Mouse (Mus musculus): ENCODE measurements around the gene Atxn7l2. TPM values are rescaled to one million over a fixed set of nuclear protein-coding genes. Genes with fewer than 3 reads are reported as not detected.

Atxn7l2 gene
- total and polyA plus RNA-seq, 3 experiments = 5.6 to 14.6 TPM; not detected in 1

GRCm38 (mm10) chr3:108180514-108180913 is 30.2 kb downstream of the Atxn7l2 start:
- TF ChIP-seq MAFK (IDR thresholded peaks at IDR 0.05; ENCODE audit: borderline replicate concordance, low read depth, low read length) (no peak), ZC3H11A (IDR thresholded peaks at IDR 0.05; ENCODE audit: low read depth, low read length) (no peak), NELFE (IDR thresholded peaks at IDR 0.05; ENCODE audit: low read depth, low read length) (no peak), BHLHE40 (IDR thresholded peaks at IDR 0.05; ENCODE audit: borderline replicate concordance, low read depth, low read length) (no peak), SIN3A (IDR thresholded peaks at IDR 0.05; ENCODE audit: low read length) (no peak), ZKSCAN1 (IDR thresholded peaks at IDR 0.05; ENCODE audit: low read depth, low read length) (no peak), GATA1 (IDR thresholded peaks at IDR 0.05; ENCODE audit: low read depth, low read length) (no peak), TAL1 (IDR thresholded peaks at IDR 0.05; ENCODE audit: low read length) (no peak), CHD1 (IDR thresholded peaks at IDR 0.05; ENCODE audit: low read depth, low read length) (no peak), E2F4 (IDR thresholded peaks at IDR 0.05; ENCODE audit: borderline replicate concordance, low read depth, low read length) (no peak), HCFC1 (IDR thresholded peaks at IDR 0.05; ENCODE audit: low read depth, low read length) (no peak), USF1 (IDR thresholded peaks at IDR 0.05; ENCODE audit: low read depth, low read length) (no peak), TCF12 (IDR thresholded peaks at IDR 0.05; ENCODE audit: low read depth, low read length) (no peak), RCOR1 (IDR thresholded peaks at IDR 0.05; ENCODE audit: low read depth, low read length) (no peak), CTCF (IDR thresholded peaks at IDR 0.05 in 2 of 3, conservative IDR thresholded peaks at IDR 0.05 in 1 of 3; ENCODE audit: control insufficient read depth in 1 of 3, insufficient read depth in 1 of 3, low read depth in 2 of 3, low read length in 3 of 3, poor library complexity in 1 of 3, severe bottlenecking in 1 of 3) (no peak)

GRCm38 (mm10) chr3:108178756-108179715 is 31.7 kb downstream of the Atxn7l2 start:
- Histone ChIP-seq H3K27ac (ENCODE audit: control insufficient read depth, low read depth, low read length) (no peak overlapping the region), H3K36me3 (ENCODE audit: control insufficient read depth in 1 of 2, insufficient read depth in 2 of 2, low read length in 2 of 2) (no peaks in the 10 kb centered on the region), H3K9me3 (replicated peaks; ENCODE audit: insufficient read depth, low read length) (no peaks in the 10 kb centered on the region), H3K9ac (ENCODE audit: control insufficient read depth, low read depth, low read length, poor library complexity, severe bottlenecking) (no peak overlapping the region), H3K4me1 (ENCODE audit: control insufficient read depth in 1 of 2, insufficient read depth in 2 of 2, low read length in 2 of 2) (no peaks in the 10 kb centered on the region), H3K4me3 (ENCODE audit: control insufficient read depth in 1 of 2, insufficient read depth in 1 of 2, low read depth in 2 of 2, low read length in 2 of 2) (no peak overlapping the region), H3K79me2 (ENCODE audit: control insufficient read depth, insufficient read depth, low read length, poor library complexity) (no peaks in the 10 kb centered on the region), H3K27me3 (ENCODE audit: control insufficient read depth in 1 of 2, insufficient read depth in 2 of 2, low read length in 2 of 2) (peaks cover 11 to 15% of the 10 kb centered on the region in 2 experiments)
- no peak for TF ChIP-seq USF2 (IDR thresholded peaks at IDR 0.05; ENCODE audit: borderline replicate concordance in 1 of 2, insufficient read depth in 1 of 2, low read depth in 1 of 2, low read length in 2 of 2)
- no peak for TF ChIP-seq TBP (IDR thresholded peaks at IDR 0.05; ENCODE audit: low read depth, low read length)
- no peak for TF ChIP-seq POLR2AphosphoS5 (IDR thresholded peaks at IDR 0.05; ENCODE audit: borderline replicate concordance, low read depth, low read length)
- TF ChIP-seq POLR2AphosphoS2 (IDR thresholded peaks at IDR 0.05; ENCODE audit: low read length) = no peak
- no peak for TF ChIP-seq GABPA (IDR thresholded peaks at IDR 0.05; ENCODE audit: low read depth, low read length)
- no peak for TF ChIP-seq USF1 (IDR thresholded peaks at IDR 0.05; ENCODE audit: low read depth, low read length)
- peak; percentile 17 to 24 (median 21); a peak in 3 of 6 replicates for TF ChIP-seq CTCF (IDR thresholded peaks at IDR 0.05 in 2 of 3, conservative IDR thresholded peaks at IDR 0.05 in 1 of 3; ENCODE audit: control insufficient read depth in 1 of 3, insufficient read depth in 1 of 3, low read depth in 2 of 3, low read length in 3 of 3, poor library complexity in 1 of 3, severe bottlenecking in 1 of 3)
- TF ChIP-seq GATA1 (IDR thresholded peaks at IDR 0.05; ENCODE audit: low read depth, low read length) = no peak
- DNase-seq (ENCODE audit: low read depth, low spot score) = no peak

More at GRCm38 (mm10) chr3:108180514-108180913, 30.2 kb downstream of the Atxn7l2 start:
- H3K27me3 ChIP-seq (ENCODE audit: control insufficient read depth in 1 of 2, insufficient read depth in 2 of 2, low read length in 2 of 2) = peaks cover 10 to 13% of the 10 kb centered on the region in 2 experiments
- H3K79me2 ChIP-seq (ENCODE audit: control insufficient read depth, insufficient read depth, low read length, poor library complexity) = no peaks in the 10 kb centered on the region
- no peaks in the 10 kb centered on the region for H3K36me3 ChIP-seq (ENCODE audit: control insufficient read depth in 1 of 2, insufficient read depth in 2 of 2, low read length in 2 of 2)
- no peak overlapping the region for H3K9ac ChIP-seq (ENCODE audit: control insufficient read depth, low read depth, low read length, poor library complexity, severe bottlenecking)
- H3K9me3 ChIP-seq (replicated peaks; ENCODE audit: insufficient read depth, low read length) = no peaks in the 10 kb centered on the region
- H3K4me3 ChIP-seq (ENCODE audit: control insufficient read depth in 1 of 2, insufficient read depth in 1 of 2, low read depth in 2 of 2, low read length in 2 of 2) = no peak overlapping the region
- H3K4me1 ChIP-seq (ENCODE audit: control insufficient read depth in 1 of 2, insufficient read depth in 2 of 2, low read length in 2 of 2) = peaks cover 0 to 2% of the 10 kb centered on the region in 2 experiments; a peak in 1 of 4 replicates
- no peak for DNase-seq (ENCODE audit: low read depth, low spot score)
- no peak overlapping the region for H3K27ac ChIP-seq (ENCODE audit: control insufficient read depth, low read depth, low read length)

Data from MEL (cell line).